Mouse (Mus musculus): ENCODE results near the gene Gm3002.
"Not testable (repeated sequence)": the region's sequence is repeated elsewhere in the genome, so short reads cannot be mapped to it uniquely, and the experiment has no call there.

Gm3002 gene

GRCm38 (mm10) chr14:3809774-3810173 is at the start of gene Gm3002:
Gene Gm3002 (plus strand): TSS chr14:3810074.
- not testable (repeated sequence) for DNase-seq

GRCm38 (mm10) chr14:3845945-3846344 is 36.1 kb downstream of the Gm3002 start, which contains the start of gene Gm3033:
Gene Gm3033 (plus strand): TSS chr14:3846245.
- DNase-seq = not testable (repeated sequence)

GRCm38 (mm10) chr14:3883872-3884271 is 74.0 kb downstream of the Gm3002 start, which contains the start of gene Gm2916:
Gene Gm2916 (plus strand): TSS chr14:3884172.
- not testable (repeated sequence) for DNase-seq

GRCm38 (mm10) chr14:3931456-3931855 is 121.6 kb downstream of the Gm3002 start, which contains the start of gene Gm3029:
Gene Gm3029 (plus strand): TSS chr14:3931756.
- not testable (repeated sequence) for DNase-seq

- DNase-seq = not testable (repeated sequence)
These were observed 153.4 kb downstream of the Gm3002 start, which contains the start of gene Gm3095 for GRCm38 (mm10) chr14:3963247-3963646. Gene Gm3095 (plus strand): TSS chr14:3963547.

GRCm38 (mm10) chr14:3998094-3998493 is 188.2 kb downstream of the Gm3002 start, which contains the start of gene Gm3099:
Gene Gm3099 (plus strand): TSS chr14:3998394.
- not testable (repeated sequence) for DNase-seq
